Mouse (Mus musculus) intestine, postnatal 0 days (tissue): ENCODE data around the gene Tuba3a. TPM values are rescaled to one million over a fixed set of nuclear protein-coding genes. Genes with fewer than 3 reads are reported as not detected.
A peak's percentile ranks its signal among the peaks of the same experiment; 100 is the strongest.
"Not testable (repeated sequence)": the region's sequence is repeated elsewhere in the genome, so short reads cannot be mapped to it uniquely, and the experiment has no call there.

Experiments used
- ATAC-seq: fragments of 200-750 bp; cut with Nextera tagmentation; 2 replicates; pipeline ENCODE4 v1.8.0; 2017; ENCODE audit warnings: mild to moderate bottlenecking, moderate TSS enrichment, moderate library complexity
- H3K27ac ChIP-seq: fragments of 300-500 bp; sonication (generic); 2 replicates; pipeline ENCODE4 v1.5.1; 2014; ENCODE audit warnings: mild to moderate bottlenecking, low read depth, low read length, moderate library complexity
- H3K27me3 ChIP-seq: fragments of 300-500 bp; sonication (generic); replicated peaks from 2 replicates; pipeline ENCODE4 v1.6.1; 2014; ENCODE audit warnings: low read length, mixed read lengths; ENCODE audit not compliant: control insufficient read depth, insufficient read depth
- H3K36me3 ChIP-seq: fragments of 300-500 bp; sonication (generic); 2 replicates; pipeline ENCODE4 v1.6.1; 2014; ENCODE audit warnings: mild to moderate bottlenecking, moderate library complexity; ENCODE audit not compliant: control insufficient read depth, insufficient read depth
- H3K4me1 ChIP-seq: fragments of 300-500 bp; sonication (generic); replicated peaks from 2 replicates; pipeline ENCODE4 v1.6.1; 2014; ENCODE audit warnings: antibody characterized with exemption, low read length, mixed read lengths; ENCODE audit not compliant: control insufficient read depth, insufficient read depth
- H3K4me2 ChIP-seq: fragments of 300-500 bp; sonication (generic); replicated peaks from 2 replicates; pipeline ENCODE4 v1.6.1; 2014; ENCODE audit warnings: low read depth, mild to moderate bottlenecking, moderate library complexity
- H3K4me3 ChIP-seq: fragments of 300-500 bp; sonication (generic); 2 replicates; pipeline ENCODE4 v1.5.1; 2014; ENCODE audit warnings: low read depth, low read length
- H3K9ac ChIP-seq: fragments of 300-500 bp; sonication (generic); 2 replicates; pipeline ENCODE4 v1.6.1; 2014; ENCODE audit warnings: mild to moderate bottlenecking, low read depth, low read length
- H3K9me3 ChIP-seq: fragments of 300-500 bp; sonication (generic); 2 replicates; pipeline ENCODE4 v1.6.1; 2016; ENCODE audit warnings: mixed run types; ENCODE audit not compliant: control insufficient read depth
- CTCF ChIP-seq: sonication (generic); IDR thresholded peaks from 2 replicates; pipeline ENCODE4 v1.5.1; 2016; ENCODE audit warnings: low read depth, mild to moderate bottlenecking, control low read depth, antibody characterized with exemption, moderate library complexity
- WGBS: fragments of 180-500 bp; shearing (Covaris S2); extraction: QIAGEN DNeasy Blood & Tissue Kit; methylation state at CpG from one replicate; pipeline ENCODE4 v1.1.7; 2014; 5-methylcytosine and 5-hydroxymethylcytosine counted together
- polyA plus RNA-seq: library from polyadenylated mRNA; unstranded; fragments of >200 nt; fragmentation: Nextera tagmentation; extraction: Ambion mirVana; gene quantifications from 2 replicates; pipeline ENCODE4 v1.2.1, GENCODE M21; 2015

Gene Tuba3a
- polyA plus RNA-seq, 1 experiment from 2014 or later: not detected

- Histone ChIP-seq H3K4me1 (no peaks in the 10 kb centered on the region; the same call in 1 of the 2 replicates), H3K9ac (no peak overlapping the region), H3K36me3 (no peaks in the 10 kb centered on the region), H3K27ac (no peak overlapping the region), H3K27me3 (no peaks in the 10 kb centered on the region), H3K9me3 (no peaks in the 10 kb centered on the region), H3K4me2 (no peak overlapping the region), H3K4me3 (no peak overlapping the region)
- WGBS: 76% methylated on average over 4 of the region's 4 CpGs
- no peak for ATAC-seq
- TF ChIP-seq CTCF: no peak
Measured at GRCm38 (mm10) chr6:125286944-125287343, 1.1 kb upstream of the Tuba3a start.

GRCm38 (mm10) chr6:125284751-125285150 lies 1.1 kb downstream of the Tuba3a start:
- no peak for ATAC-seq
- Histone ChIP-seq H3K9me3 (no peaks in the 10 kb centered on the region), H3K27ac (no peak overlapping the region), H3K27me3 (no peaks in the 10 kb centered on the region), H3K9ac (no peak overlapping the region), H3K4me3 (no peak overlapping the region), H3K36me3 (no peaks in the 10 kb centered on the region), H3K4me2 (no peak overlapping the region), H3K4me1 (no peaks in the 10 kb centered on the region; the same call in 1 of the 2 replicates)
- WGBS: 82% methylated on average over 7 of the region's 7 CpGs
- peak; percentile 34; the same call in 1 of the 2 replicates for TF ChIP-seq CTCF

GRCm38 (mm10) chr6:125284250-125284649 lies 1.6 kb downstream of the Tuba3a start:
- H3K27me3 ChIP-seq: no peaks in the 10 kb centered on the region
- ATAC-seq: peak; percentile 53; the same call in 1 of the 2 replicates
- no peak overlapping the region for H3K27ac ChIP-seq
- no peak overlapping the region for H3K4me3 ChIP-seq
- H3K9me3 ChIP-seq: no peaks in the 10 kb centered on the region
- H3K4me1 ChIP-seq: no peaks in the 10 kb centered on the region; the same call in 1 of the 2 replicates
- TF ChIP-seq CTCF: peak; percentile 47
- peak overlapping the region; percentile 14; the same call in 1 of the 2 replicates for H3K4me2 ChIP-seq
- WGBS: 18% methylated on average over 8 of the region's 8 CpGs
- H3K9ac ChIP-seq: no peak overlapping the region
- H3K36me3 ChIP-seq: no peaks in the 10 kb centered on the region

- H3K9me3 ChIP-seq, H3K36me3 ChIP-seq, H3K4me3 ChIP-seq, ATAC-seq, H3K4me1 ChIP-seq, H3K4me2 ChIP-seq, H3K27ac ChIP-seq, H3K9ac ChIP-seq, H3K27me3 ChIP-seq: not testable (repeated sequence)
- 93% methylated on average over 13 of the region's 13 CpGs for WGBS
Measured at GRCm38 (mm10) chr6:125282721-125283120, 3.1 kb downstream of the Tuba3a start.

GRCm38 (mm10) chr6:125279729-125280128 lies 6.1 kb downstream of the Tuba3a start:
- ATAC-seq: no peak
- no peak for TF ChIP-seq CTCF
- H3K9me3 ChIP-seq: no peaks in the 10 kb centered on the region
- H3K4me3 ChIP-seq: no peak overlapping the region
- no peak overlapping the region for H3K4me2 ChIP-seq
- no peaks in the 10 kb centered on the region for H3K36me3 ChIP-seq
- no peak overlapping the region for H3K27ac ChIP-seq
- H3K9ac ChIP-seq: no peak overlapping the region
- WGBS: 69% methylated on average over 8 of the region's 8 CpGs
- no peaks in the 10 kb centered on the region for H3K4me1 ChIP-seq
- no peaks in the 10 kb centered on the region for H3K27me3 ChIP-seq

- 51% methylated on average over 15 of the region's 15 CpGs for WGBS
- H3K36me3 ChIP-seq: no peaks in the 10 kb centered on the region
- ATAC-seq: peak; percentile 7; the same call in 1 of the 2 replicates
Measured at GRCm38 (mm10) chr6:125274841-125275563, 10.8 kb downstream of the Tuba3a start.

More at GRCm38 (mm10) chr6:125274841-125275563, 10.8 kb downstream of the Tuba3a start:
- H3K9me3 ChIP-seq: no peaks in the 10 kb centered on the region
- no peak overlapping the region for H3K4me2 ChIP-seq
- H3K27me3 ChIP-seq: no peaks in the 10 kb centered on the region
- H3K4me3 ChIP-seq: no peak overlapping the region
- no peak overlapping the region for H3K27ac ChIP-seq
- H3K9ac ChIP-seq: no peak overlapping the region
- no peaks in the 10 kb centered on the region for H3K4me1 ChIP-seq
- peak; percentile 84 for TF ChIP-seq CTCF
